ENCODE assay signal across 8 mouse cellular contexts in genomic region chr1:182124924-182125368, GRCm38 (mm10). TPM values are rescaled to one million over a fixed set of nuclear protein-coding genes. Genes with fewer than 3 reads are reported as not detected.
DNase-seq lines count a peak whose midpoint lies in the region; ATAC-seq and TF ChIP-seq lines count a peak whose summit lies in the region.

No protein-coding gene starts in this region.

- H3K27me3 ChIP-seq in E14TG2a.4 (ENCODE audit: insufficient read depth, low read length), result no peaks in the 10 kb centered on the region
- no peaks in the 10 kb centered on the region for H3K27me3 ChIP-seq in forebrain, embryonic 10.5 days (ENCODE audit: poor library complexity, severe bottlenecking)
- H3K27me3 ChIP-seq in heart, embryonic 16.5 days (ENCODE audit: control insufficient read depth, insufficient read depth, low read length), result no peaks in the 10 kb centered on the region
- no peaks in the 10 kb centered on the region for H3K27me3 ChIP-seq in liver, postnatal 0 days (ENCODE audit: insufficient read depth, low read length)
- H3K27me3 ChIP-seq in neural tube, embryonic 13.5 days, result no peaks in the 10 kb centered on the region

- H3K36me3 ChIP-seq in E14TG2a.4 (ENCODE audit: insufficient read depth, low read length), result peaks cover 42% of the 10 kb centered on the region
- peaks cover 24% of the 10 kb centered on the region for H3K36me3 ChIP-seq in forebrain, embryonic 10.5 days (replicated peaks)
- H3K36me3 ChIP-seq in heart, embryonic 16.5 days (ENCODE audit: control insufficient read depth, insufficient read depth), result peaks cover 10% of the 10 kb centered on the region; the same call in 1 of the 2 replicates
- peaks cover 13% of the 10 kb centered on the region for H3K36me3 ChIP-seq in liver, postnatal 0 days (replicated peaks; ENCODE audit: insufficient read depth, low read length)
- H3K36me3 ChIP-seq in neural tube, embryonic 13.5 days, result peaks cover 15% of the 10 kb centered on the region

- DNase-seq in c-Kit-positive CD71-negative TER-119-negative erythroid progenitor cells, embryonic 14.5 days (ENCODE audit: low read depth), result peak; percentile 72
- peak; percentile 86 for DNase-seq in forebrain, embryonic 10.5 days (ENCODE audit: extremely low spot score, low spot score)
- peak; percentile 61 for DNase-seq in large intestine, adult 2 months (ENCODE audit: low read depth, low spot score)
- peak; percentile 90 for DNase-seq in liver, postnatal 0 days
- DNase-seq in telencephalon, adult 2 months (ENCODE audit: low read depth, low spot score), result peak; percentile 87

- H3K4me1 ChIP-seq in E14TG2a.4 (replicated peaks; ENCODE audit: low read depth, low read length), result peaks cover 35% of the 10 kb centered on the region
- peaks cover 17% of the 10 kb centered on the region for H3K4me1 ChIP-seq in forebrain, embryonic 10.5 days
- H3K4me1 ChIP-seq in heart, embryonic 16.5 days (ENCODE audit: control insufficient read depth, insufficient read depth, low read length), result peaks cover 12% of the 10 kb centered on the region
- H3K4me1 ChIP-seq in liver, postnatal 0 days (ENCODE audit: insufficient read depth), result peaks cover 13% of the 10 kb centered on the region
- peaks cover 25% of the 10 kb centered on the region for H3K4me1 ChIP-seq in neural tube, embryonic 13.5 days (replicated peaks)

- H3K9ac ChIP-seq in heart, embryonic 16.5 days (ENCODE audit: low read length), result peak overlapping the region; percentile 84
- peak overlapping the region; percentile 90 for H3K9ac ChIP-seq in liver, postnatal 0 days (replicated peaks)
- peak overlapping the region; percentile 82 for H3K9ac ChIP-seq in neural tube, embryonic 13.5 days

- no peak for TF ChIP-seq EP300 in liver, postnatal 0 days (IDR thresholded peaks at IDR 0.05; ENCODE audit: low read depth)

- no peaks in the 10 kb centered on the region for H3K9me3 ChIP-seq in E14TG2a.4 (ENCODE audit: low read length)
- no peaks in the 10 kb centered on the region for H3K9me3 ChIP-seq in forebrain, embryonic 10.5 days
- no peaks in the 10 kb centered on the region for H3K9me3 ChIP-seq in heart, embryonic 16.5 days (replicated peaks; ENCODE audit: control insufficient read depth, low read length)
- H3K9me3 ChIP-seq in liver, postnatal 0 days (ENCODE audit: low read length), result no peaks in the 10 kb centered on the region
- H3K9me3 ChIP-seq in neural tube, embryonic 13.5 days, result no peaks in the 10 kb centered on the region

- 0% methylated on average over 33 of the region's 33 CpGs for WGBS in forebrain, embryonic 10.5 days
- WGBS in heart, embryonic 16.5 days, result 0% methylated on average over 33 of the region's 33 CpGs
- WGBS in large intestine, adult 2 months, result under 1% methylated on average over 33 of the region's 33 CpGs
- WGBS in liver, postnatal 0 days (ENCODE audit: insufficient replicate concordance), result under 1% methylated on average over 33 of the region's 33 CpGs
- under 1% methylated on average over 33 of the region's 33 CpGs for WGBS in neural tube, embryonic 13.5 days

- ATAC-seq in heart, embryonic 16.5 days (replicated peaks; ENCODE audit: extremely low read depth, insufficient read depth, low FRiP score), result peak; percentile 94
- ATAC-seq in liver, postnatal 0 days, result peak; percentile 95
- peak; percentile 98 for ATAC-seq in neural tube, embryonic 13.5 days (ENCODE audit: low read depth)

- H3K4me3 ChIP-seq in E14TG2a.4 (replicated peaks; ENCODE audit: low read length), result peak overlapping the region; percentile 96
- H3K4me3 ChIP-seq in forebrain, embryonic 10.5 days, result peak overlapping the region; percentile 79
- H3K4me3 ChIP-seq in heart, embryonic 16.5 days (ENCODE audit: low read length), result peak overlapping the region; percentile 80
- H3K4me3 ChIP-seq in liver, postnatal 0 days (ENCODE audit: low read depth, low read length), result peak overlapping the region; percentile 80
- peak overlapping the region; percentile 86 for H3K4me3 ChIP-seq in neural tube, embryonic 13.5 days

- TF ChIP-seq CTCF in E14TG2a.4 (conservative IDR thresholded peaks at IDR 0.05; ENCODE audit: low read length), result no peak
- TF ChIP-seq CTCF in liver, postnatal 0 days (IDR thresholded peaks at IDR 0.05; ENCODE audit: low read depth), result no peak

- H3K27ac ChIP-seq in forebrain, embryonic 10.5 days, result peak overlapping the region; percentile 88
- peak overlapping the region; percentile 83 for H3K27ac ChIP-seq in heart, embryonic 16.5 days (ENCODE audit: low read length)
- H3K27ac ChIP-seq in liver, postnatal 0 days (ENCODE audit: low read depth), result peak overlapping the region; percentile 91
- peak overlapping the region; percentile 86 for H3K27ac ChIP-seq in neural tube, embryonic 13.5 days (replicated peaks)

- H3K4me2 ChIP-seq in heart, embryonic 16.5 days (ENCODE audit: low read depth, low read length), result peak overlapping the region; percentile 90
- H3K4me2 ChIP-seq in liver, postnatal 0 days (ENCODE audit: low read depth, low read length), result peak overlapping the region; percentile 75
- H3K4me2 ChIP-seq in neural tube, embryonic 13.5 days, result peak overlapping the region; percentile 78

RNA-seq across cellular contexts. Expression of gene Srp9, which starts 0.4 kb away (rescaled TPM):
- 157 and 159 TPM in 2 replicates for polyA plus RNA-seq in forebrain, embryonic 10.5 days (2016; fragmentation: Nextera tagmentation; extraction: Ambion mirVana)
- 85.9 and 111 TPM in 2 replicates for polyA plus RNA-seq in heart, embryonic 16.5 days (2015; fragmentation: Nextera tagmentation; extraction: Ambion mirVana)
- 36.9 and 38.0 TPM in 2 replicates for polyA plus RNA-seq in large intestine, adult 2 months (2012; rRNA removed)
- polyA plus RNA-seq in liver, postnatal 0 days (2015; fragmentation: Nextera tagmentation; extraction: Ambion mirVana), result 109 and 119 TPM in 2 replicates
- polyA plus RNA-seq in neural tube, embryonic 13.5 days (2015; fragmentation: Nextera tagmentation; extraction: Ambion mirVana), result 139 and 143 TPM in 2 replicates

RNA-seq across cellular contexts. Expression of gene Vmn1r1, which starts 39.3 kb away (rescaled TPM):
- polyA plus RNA-seq in forebrain, embryonic 10.5 days (2016; fragmentation: Nextera tagmentation; extraction: Ambion mirVana), result not detected in 2 replicates
- polyA plus RNA-seq in heart, embryonic 16.5 days (2015; fragmentation: Nextera tagmentation; extraction: Ambion mirVana), result not detected in 2 replicates
- not detected in 2 replicates for polyA plus RNA-seq in large intestine, adult 2 months (2012; rRNA removed)
- not detected in 2 replicates for polyA plus RNA-seq in liver, postnatal 0 days (2015; fragmentation: Nextera tagmentation; extraction: Ambion mirVana)
- not detected in 2 replicates for polyA plus RNA-seq in neural tube, embryonic 13.5 days (2015; fragmentation: Nextera tagmentation; extraction: Ambion mirVana)

Comparison
In these comparisons a context has a peak if more than half of its experiments do, and no peak if none do; other contexts are left out.
1. Peak in every context shown above with its lines: DNase-seq, ATAC-seq, H3K4me3 ChIP-seq and H3K27ac ChIP-seq.